Mouse (Mus musculus): Measurements from ENCODE around the gene Rcc1l. TPM values are rescaled to one million over a fixed set of nuclear protein-coding genes. Genes with fewer than 3 reads are reported as not detected.
A peak's percentile ranks its signal among the peaks of the same experiment; 100 is the strongest.

The Rcc1l gene
- polyA plus RNA-seq, 1 experiment from 2014 or later: 10.2 TPM

DNA sequence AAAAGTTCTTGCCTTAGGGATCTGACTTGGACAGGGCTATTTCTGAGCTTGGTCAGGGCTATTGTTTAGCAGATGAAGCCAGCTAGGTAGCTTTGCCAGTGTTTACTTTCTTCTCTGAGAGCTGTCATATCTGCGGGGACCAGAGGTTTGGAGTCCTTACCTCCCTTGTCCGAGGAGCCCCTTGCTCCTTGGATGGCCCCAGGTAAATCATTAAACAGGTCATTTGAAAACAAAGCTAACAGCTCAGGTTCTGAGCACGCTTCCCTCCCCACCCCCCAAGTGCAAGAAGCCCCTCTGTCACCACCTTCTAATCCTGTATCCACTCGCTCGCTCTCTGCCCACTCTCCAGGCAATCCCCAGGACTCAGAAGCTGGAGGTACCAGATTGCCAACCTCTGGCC lies 75.3 kb downstream of the Rcc1l start:
- Histone ChIP-seq H3K4me2 (ENCODE audit: low read depth, low read length) (no peak overlapping the region), H3K4me3 (ENCODE audit: low read depth, low read length) (no peak overlapping the region), H3K4me1 (ENCODE audit: insufficient read depth) (peaks cover 5% of the 10 kb centered on the region), H3K9me3 (ENCODE audit: low read length) (no peaks in the 10 kb centered on the region), H3K9ac (replicated peaks) (no peak overlapping the region), H3K27ac (ENCODE audit: low read depth) (no peak overlapping the region), H3K36me3 (replicated peaks; ENCODE audit: insufficient read depth, low read length) (no peaks in the 10 kb centered on the region), H3K27me3 (ENCODE audit: insufficient read depth, low read length) (no peaks in the 10 kb centered on the region)
- whole genome bisulfite sequencing (ENCODE audit: insufficient replicate concordance): 75% methylated on average over 5 of the region's 5 CpGs
- DNase-seq (no peak), ATAC-seq (no peak)
- TF ChIP-seq CTCF (IDR thresholded peaks at IDR 0.05; ENCODE audit: low read depth): no peak

DNA sequence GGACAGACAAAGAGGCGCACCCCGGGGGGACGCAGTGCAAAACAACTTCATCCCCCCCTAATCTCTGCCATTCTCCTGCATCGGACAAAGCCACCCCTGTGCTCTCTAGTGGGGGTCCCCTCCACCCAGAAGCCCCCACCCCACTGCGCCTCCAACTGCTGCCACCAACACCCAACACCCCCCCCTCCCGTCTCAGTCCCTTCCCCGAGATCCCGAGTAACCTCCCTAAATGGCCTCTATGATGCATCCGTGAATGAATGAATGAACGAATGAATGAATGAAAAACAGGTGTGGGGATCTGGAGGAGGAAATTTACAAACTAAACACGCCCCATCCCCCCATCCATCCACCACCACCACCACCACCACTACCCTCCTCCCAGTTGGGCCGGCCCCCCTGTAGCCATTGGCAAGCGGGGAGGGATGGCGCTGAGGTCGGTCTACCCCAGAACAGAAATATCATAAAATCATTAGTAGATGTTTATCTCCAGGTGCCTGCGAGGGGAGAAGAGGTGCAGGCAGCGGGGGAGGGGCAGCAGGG lies 76.3 kb downstream of the Rcc1l start:
- ATAC-seq (no peak), DNase-seq (no peak)
- Histone ChIP-seq H3K27ac (ENCODE audit: low read depth) (no peak overlapping the region), H3K4me3 (ENCODE audit: low read depth, low read length) (peak overlapping the region; percentile 67), H3K9ac (replicated peaks) (peak overlapping the region; percentile 71), H3K4me1 (ENCODE audit: insufficient read depth) (peaks cover 5% of the 10 kb centered on the region), H3K9me3 (ENCODE audit: low read length) (no peaks in the 10 kb centered on the region), H3K27me3 (ENCODE audit: insufficient read depth, low read length) (no peaks in the 10 kb centered on the region), H3K4me2 (ENCODE audit: low read depth, low read length) (peak overlapping the region; percentile 96), H3K36me3 (replicated peaks; ENCODE audit: insufficient read depth, low read length) (no peaks in the 10 kb centered on the region)
- WGBS (ENCODE audit: insufficient replicate concordance): 13% methylated on average over 17 of the region's 17 CpGs
- TF ChIP-seq CTCF (IDR thresholded peaks at IDR 0.05; ENCODE audit: low read depth) (no peak), EP300 (IDR thresholded peaks at IDR 0.05; ENCODE audit: low read depth) (no peak)

DNA sequence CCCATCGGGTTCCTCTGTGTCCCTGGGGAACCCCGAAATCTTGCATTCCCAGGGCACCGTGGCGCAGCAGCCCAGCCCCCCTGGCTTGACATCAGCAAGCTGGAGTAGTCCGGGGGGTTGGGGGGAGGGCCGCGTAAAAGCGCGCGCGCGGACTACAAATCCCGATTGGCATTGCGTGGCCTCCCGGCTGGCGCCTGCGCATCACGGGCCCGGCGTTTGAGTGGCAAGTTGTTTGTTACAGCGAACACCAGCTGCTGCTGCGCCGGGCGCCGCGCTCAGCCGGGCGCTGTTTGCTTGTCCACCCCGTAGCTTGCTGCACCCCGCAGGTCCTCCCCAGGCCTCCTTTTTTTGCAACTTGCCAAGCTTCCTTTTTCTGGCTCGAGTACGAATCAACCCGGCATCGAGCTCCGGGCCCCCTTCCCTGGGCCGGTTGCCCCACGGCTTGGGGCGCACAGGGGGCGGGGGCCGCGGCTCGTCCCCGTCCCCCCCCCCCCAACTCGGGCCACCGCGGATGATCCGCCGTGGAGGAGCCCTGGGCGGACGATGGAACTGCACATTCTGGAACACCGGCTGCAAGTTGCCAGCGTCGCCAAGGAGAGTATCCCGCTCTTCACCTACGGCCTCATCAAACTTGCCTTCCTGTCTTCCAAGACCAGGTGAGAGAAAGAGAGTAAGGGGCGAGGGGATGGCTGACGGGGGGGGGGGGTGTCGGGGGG lies 76.9 kb downstream of the Rcc1l start, which contains the start of gene Castor2:
TSS of gene Castor2 (plus strand) at position 216 of the 716 bp plus-strand sequence.
- DNase-seq: peak; percentile 91
- Histone ChIP-seq H3K27me3 (ENCODE audit: insufficient read depth, low read length) (no peaks in the 10 kb centered on the region), H3K9ac (replicated peaks) (peak within 1 kb of the TSS; percentile 71), H3K4me1 (ENCODE audit: insufficient read depth) (peaks cover 5% of the 10 kb centered on the region), H3K4me2 (ENCODE audit: low read depth, low read length) (peak within 1 kb of the TSS; percentile 96), H3K27ac (ENCODE audit: low read depth) (peak within 1 kb of the TSS; percentile 58), H3K4me3 (ENCODE audit: low read depth, low read length) (peak within 1 kb of the TSS; percentile 67), H3K36me3 (replicated peaks; ENCODE audit: insufficient read depth, low read length) (no peaks in the 10 kb centered on the region), H3K9me3 (ENCODE audit: low read length) (no peaks in the 10 kb centered on the region)
- WGBS (ENCODE audit: insufficient replicate concordance): under 1% methylated on average over 47 of the region's 58 CpGs
- peak; percentile 92 for ATAC-seq
- TF ChIP-seq EP300 (IDR thresholded peaks at IDR 0.05; ENCODE audit: low read depth) (no peak), CTCF (IDR thresholded peaks at IDR 0.05; ENCODE audit: low read depth) (no peak)

DNA sequence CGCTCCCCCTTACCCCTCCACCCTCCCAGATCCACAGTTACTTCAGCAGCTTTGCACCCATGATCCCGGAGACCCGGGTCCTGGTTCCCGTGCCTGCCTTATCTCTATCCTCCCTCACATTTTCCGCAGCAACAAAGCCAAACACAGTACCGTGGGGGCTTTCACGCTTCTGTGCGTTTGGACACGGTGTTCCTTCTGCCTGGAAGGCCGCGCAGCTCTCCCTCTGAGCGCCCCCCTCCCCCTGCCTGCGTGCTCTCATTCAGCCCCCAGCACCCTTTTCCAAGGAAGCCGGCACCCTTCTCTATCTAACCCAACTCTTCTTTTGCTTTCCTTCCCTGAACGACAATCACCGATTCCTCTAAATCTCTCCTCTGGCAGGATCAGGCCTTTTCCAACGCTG lies 77.6 kb downstream of the Rcc1l start:
- Histone ChIP-seq H3K4me2 (ENCODE audit: low read depth, low read length) (peak overlapping the region; percentile 96), H3K9ac (replicated peaks) (peak overlapping the region; percentile 49), H3K4me3 (ENCODE audit: low read depth, low read length) (peak overlapping the region; percentile 67), H3K27ac (ENCODE audit: low read depth) (peak overlapping the region; percentile 58), H3K27me3 (ENCODE audit: insufficient read depth, low read length) (no peaks in the 10 kb centered on the region), H3K4me1 (ENCODE audit: insufficient read depth) (peaks cover 5% of the 10 kb centered on the region), H3K9me3 (ENCODE audit: low read length) (no peaks in the 10 kb centered on the region), H3K36me3 (replicated peaks; ENCODE audit: insufficient read depth, low read length) (no peaks in the 10 kb centered on the region)
- ATAC-seq (peak; percentile 55), DNase-seq (peak; percentile 36)
- TF ChIP-seq CTCF (IDR thresholded peaks at IDR 0.05; ENCODE audit: low read depth): no peak
- TF ChIP-seq EP300 (IDR thresholded peaks at IDR 0.05; ENCODE audit: low read depth): no peak
- WGBS (ENCODE audit: insufficient replicate concordance): 2% methylated on average over 16 of the region's 17 CpGs

DNA sequence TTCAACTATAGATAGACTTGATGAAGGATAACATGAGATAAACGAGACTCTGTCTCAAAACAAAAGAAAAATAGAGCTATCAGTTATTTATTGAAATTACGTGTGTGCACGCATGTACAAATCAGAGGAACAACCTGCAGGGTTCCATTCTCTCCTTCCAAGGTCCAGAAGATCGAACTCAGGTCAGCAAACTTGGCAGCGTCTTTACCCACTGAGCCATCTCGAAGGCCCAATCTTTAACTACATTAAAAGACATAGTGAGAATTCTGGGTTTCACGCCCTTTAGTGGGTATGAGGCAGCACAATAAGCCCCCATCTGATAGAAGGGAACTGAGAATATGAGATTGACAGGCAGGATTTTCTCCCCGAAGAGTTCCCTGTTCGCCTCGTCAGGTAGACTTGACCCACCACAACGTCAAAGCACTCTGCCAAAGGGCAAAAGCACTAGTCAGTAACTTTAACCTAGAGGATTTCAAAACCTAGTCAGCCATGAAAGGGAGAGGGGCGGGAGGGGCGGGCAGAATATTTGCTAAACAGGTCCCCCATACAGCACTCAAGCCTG lies 78.2 kb downstream of the Rcc1l start:
- TF ChIP-seq EP300 (IDR thresholded peaks at IDR 0.05; ENCODE audit: low read depth): no peak
- TF ChIP-seq CTCF (IDR thresholded peaks at IDR 0.05; ENCODE audit: low read depth): no peak
- Histone ChIP-seq H3K4me1 (ENCODE audit: insufficient read depth) (peaks cover 5% of the 10 kb centered on the region), H3K9ac (replicated peaks) (peak overlapping the region; percentile 49; the same call in 1 of the 2 replicates), H3K36me3 (replicated peaks; ENCODE audit: insufficient read depth, low read length) (no peaks in the 10 kb centered on the region), H3K4me3 (ENCODE audit: low read depth, low read length) (peak overlapping the region; percentile 67), H3K9me3 (ENCODE audit: low read length) (no peaks in the 10 kb centered on the region), H3K27me3 (ENCODE audit: insufficient read depth, low read length) (no peaks in the 10 kb centered on the region), H3K27ac (ENCODE audit: low read depth) (peak overlapping the region; percentile 58; the same call in 1 of the 2 replicates), H3K4me2 (ENCODE audit: low read depth, low read length) (peak overlapping the region; percentile 96)
- WGBS (ENCODE audit: insufficient replicate concordance): 41% methylated on average over 13 of the region's 13 CpGs
- DNase-seq (no peak), ATAC-seq (0 out of 2 replicates have a peak, but pooled peaks have one; percentile 6)

Other genes starting within 250 kb of the Rcc1l start
- gene Castor2, start 77.1 kb downstream of the Rcc1l start, polyA plus RNA-seq (2015; fragmentation: Nextera tagmentation; extraction: Ambion mirVana): 0.69 and 1.00 TPM in 2 replicates
- 1.8 and 2.1 TPM in 2 replicates for gene Gtf2ird2, start 7.2 kb upstream of the Rcc1l start, polyA plus RNA-seq (2015; fragmentation: Nextera tagmentation; extraction: Ambion mirVana)
- 24.4 and 26.0 TPM in 2 replicates for gene Ncf1, start 52.9 kb upstream of the Rcc1l start, polyA plus RNA-seq (2015; fragmentation: Nextera tagmentation; extraction: Ambion mirVana)
- 29.8 and 34.7 TPM in 2 replicates for gene Gtf2i, start 138.0 kb upstream of the Rcc1l start, polyA plus RNA-seq (2015; fragmentation: Nextera tagmentation; extraction: Ambion mirVana)